Mouse (Mus musculus): ENCODE data around the gene Gm4981.
"Not testable (repeated sequence)": the region's sequence is repeated elsewhere in the genome, so short reads cannot be mapped to it uniquely, and the experiment has no call there.

- not testable (repeated sequence) for TF ChIP-seq CTCF (IDR thresholded peaks at IDR 0.05; ENCODE audit: low read depth, low read length); POLR2A (IDR thresholded peaks at IDR 0.05; ENCODE audit: extremely low read depth, insufficient read depth, low read length)
These were observed 4.5 kb downstream of the Gm4981 start for GRCm38 (mm10) chr10:58231779-58232640.
